In genomic region chr6:121218002-121218401, GRCm38 (mm10) we compare ENCODE assay signal across 15 mouse cellular contexts. TPM values are rescaled to one million over a fixed set of nuclear protein-coding genes. Genes with fewer than 3 reads are reported as not detected.
DNase-seq lines count a peak whose midpoint lies in the region; ATAC-seq lines count a peak whose summit lies in the region.
"Had no signal": no experiment of that assay in that cellular context is flagged by ENCODE, and none has a peak within 500 bp of the region (broad histone marks: within the 10 kb centered on the region; RNA-seq: fewer than 3 reads in every experiment).

No protein-coding gene starts in this region.

- ATAC-seq in inflammation-experienced regulatory T-cells, adult 6 months = peak; percentile 87
- ATAC-seq: forebrain, embryonic 16.5 days; intestine, embryonic 16.5 days; lung, postnatal 0 days had no signal

- peak; percentile 58 for DNase-seq in CD4-positive helper T cell, adult 2 months (ENCODE audit: low read depth, low spot score)
- DNase-seq in R1 (ENCODE audit: low read depth, low spot score) = peak; percentile 25
- DNase-seq in thymus, postnatal 14 days = peak; percentile 54
- no peak for DNase-seq in urinary bladder, postnatal 4 days (ENCODE audit: low spot score in 2 of 2)
- DNase-seq in embryo, embryonic 10.5 days (ENCODE audit: low spot score) = no peak
- DNase-seq in kidney, postnatal 36 days = no peak
- DNase-seq: cerebellum, adult 9-11 months; embryo, embryonic 11 days; heart, postnatal 36 days; layer of hippocampus, postnatal 36 days; right cerebral cortex, adult 18-20 months had no signal

RNA-seq across cellular contexts. Expression of gene Tuba8, which starts 7.5 kb away (rescaled TPM):
- polyA plus RNA-seq in inflammation-experienced regulatory T-cells, adult 6 months (2017; shearing (Covaris generic)) = under 1 TPM; 0.21 to 0.40 (median 0.32) TPM

RNA-seq across cellular contexts. Expression of gene Usp18, which starts 27.7 kb away (rescaled TPM):
- 10 to 100 TPM; 33.2 to 83.1 (median 69.4) TPM for polyA plus RNA-seq in inflammation-experienced regulatory T-cells, adult 6 months (2017; shearing (Covaris generic))

RNA-seq across cellular contexts. Expression of gene Pex26, which starts 34.5 kb away (rescaled TPM):
- polyA plus RNA-seq in inflammation-experienced regulatory T-cells, adult 6 months (2017; shearing (Covaris generic)) = 1 to 10 TPM; 2.2 to 2.5 (median 2.4) TPM

Comparison
In these comparisons a context has a peak if more than half of its experiments do, and no peak if none do; other contexts are left out.
1. DNase-seq: peak in CD4-positive helper T cell, adult 2 months (single experiment), R1 (single experiment) and thymus, postnatal 14 days (single experiment); none in urinary bladder, postnatal 4 days (0 of 2), embryo, embryonic 10.5 days (single experiment) and kidney, postnatal 36 days (0 of 2).